Mouse (Mus musculus) liver, embryonic 16.5 days (tissue): ENCODE results near the gene Atp11b. TPM values are rescaled to one million over a fixed set of nuclear protein-coding genes. Genes with fewer than 3 reads are reported as not detected.

Experiments
- ATAC-seq: fragments of 200-750 bp; cut with Nextera tagmentation; 2 replicates; pipeline ENCODE4 v1.8.0; 2017; ENCODE audit warnings: low read depth, mild to moderate bottlenecking, moderate number of reproducible peaks, moderate library complexity
- H3K27ac ChIP-seq: fragments of 300-500 bp; sonication (generic); 2 replicates; pipeline ENCODE4 v1.5.1; 2014; ENCODE audit warnings: mild to moderate bottlenecking, low read length
- H3K27me3 ChIP-seq: fragments of 300-500 bp; sonication (generic); 2 replicates; pipeline ENCODE4 v1.6.1; 2014; ENCODE audit warnings: low read depth, low read length, mixed read lengths; ENCODE audit not compliant: control insufficient read depth, insufficient read depth
- H3K36me3 ChIP-seq: fragments of 300-500 bp; sonication (generic); 2 replicates; pipeline ENCODE4 v1.6.1; 2014; ENCODE audit warnings: mild to moderate bottlenecking; ENCODE audit not compliant: control insufficient read depth, insufficient read depth
- H3K4me1 ChIP-seq: fragments of 300-500 bp; sonication (generic); 2 replicates; pipeline ENCODE4 v1.6.1; 2014; ENCODE audit warnings: low read depth, low read length, mixed read lengths; ENCODE audit not compliant: control insufficient read depth
- H3K4me2 ChIP-seq: fragments of 300-500 bp; sonication (generic); 2 replicates; pipeline ENCODE4 v1.6.1; 2014; ENCODE audit warnings: low read depth, low read length, mixed read lengths
- H3K4me3 ChIP-seq: fragments of 300-500 bp; sonication (generic); 2 replicates; pipeline ENCODE4 v1.5.1; 2014; ENCODE audit warnings: low read depth, mild to moderate bottlenecking, low read length
- H3K9ac ChIP-seq: fragments of 300-500 bp; sonication (generic); 2 replicates; pipeline ENCODE4 v1.6.1; 2014; ENCODE audit warnings: low read depth, low read length
- H3K9me3 ChIP-seq: fragments of 300-500 bp; sonication (generic); replicated peaks from 2 replicates; pipeline ENCODE4 v1.6.1; 2016; ENCODE audit warnings: low read length; ENCODE audit not compliant: control insufficient read depth
- WGBS: fragments of 180-500 bp; shearing (Covaris S2); extraction: QIAGEN DNeasy Blood & Tissue Kit; methylation state at CpG from one replicate; pipeline ENCODE4 v1.1.7; 2014; ENCODE audit not compliant: insufficient replicate concordance; 5-methylcytosine and 5-hydroxymethylcytosine counted together
- polyA plus RNA-seq: library from polyadenylated mRNA; unstranded; fragments of >200 nt; fragmentation: Nextera tagmentation; extraction: Ambion mirVana; gene quantifications from 2 replicates; pipeline ENCODE4 v1.2.1, GENCODE M21; 2015

Atp11b gene
- polyA plus RNA-seq = 13.4 and 16.0 TPM in 2 replicates

GRCm38 (mm10) chr3:35753825-35754767 lies at the start of gene Atp11b:
Gene Atp11b (plus strand): TSS chr3:35754106.
- peak within 1 kb of the TSS; percentile 89 for H3K4me2 ChIP-seq
- WGBS = under 1% methylated on average over 89 of the region's 114 CpGs

GRCm38 (mm10) chr3:35704328-35704613 lies 49.6 kb upstream of the Atp11b start:
- H3K4me3 ChIP-seq = no peak overlapping the region
- H3K27ac ChIP-seq = no peak overlapping the region

More at GRCm38 (mm10) chr3:35753825-35754767, at the start of gene Atp11b:
- ATAC-seq = peak; percentile 95
- Histone ChIP-seq H3K9ac (peak within 1 kb of the TSS; percentile 96), H3K4me1 (peaks cover 14% of the 10 kb centered on the region), H3K4me3 (peak within 1 kb of the TSS; percentile 93), H3K9me3 (no peaks in the 10 kb centered on the region), H3K36me3 (no peaks in the 10 kb centered on the region), H3K27ac (peak within 1 kb of the TSS; percentile 94), H3K27me3 (no peaks in the 10 kb centered on the region)

GRCm38 (mm10) chr3:35719531-35720205 lies 34.2 kb upstream of the Atp11b start:
- no peak for ATAC-seq
- H3K36me3 ChIP-seq = no peaks in the 10 kb centered on the region
- no peak overlapping the region for H3K4me2 ChIP-seq
- 42% methylated on average over 8 of the region's 8 CpGs for WGBS
- no peak overlapping the region for H3K9ac ChIP-seq
- H3K27ac ChIP-seq = no peak overlapping the region
- H3K4me3 ChIP-seq = no peak overlapping the region
- H3K4me1 ChIP-seq = no peaks in the 10 kb centered on the region; the same call in 1 of the 2 replicates
- no peaks in the 10 kb centered on the region for H3K27me3 ChIP-seq
- H3K9me3 ChIP-seq = no peaks in the 10 kb centered on the region

More at GRCm38 (mm10) chr3:35704328-35704613, 49.6 kb upstream of the Atp11b start:
- Histone ChIP-seq H3K27me3 (no peaks in the 10 kb centered on the region), H3K4me1 (no peaks in the 10 kb centered on the region), H3K9ac (no peak overlapping the region), H3K36me3 (no peaks in the 10 kb centered on the region), H3K9me3 (no peaks in the 10 kb centered on the region), H3K4me2 (no peak overlapping the region)
- WGBS = 53% methylated on average over 4 of the region's 4 CpGs
- ATAC-seq = no peak

GRCm38 (mm10) chr3:35720801-35721200 lies 33.1 kb upstream of the Atp11b start:
- H3K9me3 ChIP-seq = no peaks in the 10 kb centered on the region
- no peak for ATAC-seq

GRCm38 (mm10) chr3:35721818-35722446 lies 32.0 kb upstream of the Atp11b start:
- H3K9ac ChIP-seq = no peak overlapping the region
- no peaks in the 10 kb centered on the region for H3K36me3 ChIP-seq
- H3K4me2 ChIP-seq = no peak overlapping the region
- H3K4me1 ChIP-seq = no peaks in the 10 kb centered on the region; the same call in 1 of the 2 replicates
- WGBS = 63% methylated on average over 4 of the region's 4 CpGs
- H3K4me3 ChIP-seq = no peak overlapping the region
- no peak overlapping the region for H3K27ac ChIP-seq
- no peak for ATAC-seq
- no peaks in the 10 kb centered on the region for H3K9me3 ChIP-seq
- no peaks in the 10 kb centered on the region for H3K27me3 ChIP-seq

More at GRCm38 (mm10) chr3:35720801-35721200, 33.1 kb upstream of the Atp11b start:
- Histone ChIP-seq H3K36me3 (no peaks in the 10 kb centered on the region), H3K4me1 (no peaks in the 10 kb centered on the region; the same call in 1 of the 2 replicates), H3K4me2 (no peak overlapping the region), H3K27me3 (no peaks in the 10 kb centered on the region), H3K27ac (no peak overlapping the region), H3K9ac (no peak overlapping the region), H3K4me3 (no peak overlapping the region)
- WGBS = 14% methylated on average over 3 of the region's 3 CpGs

GRCm38 (mm10) chr3:35722811-35723210 lies 31.1 kb upstream of the Atp11b start:
- H3K36me3 ChIP-seq = no peaks in the 10 kb centered on the region
- ATAC-seq = no peak
- 78% methylated on average over 7 of the region's 7 CpGs for WGBS
- H3K27ac ChIP-seq = no peak overlapping the region
- no peaks in the 10 kb centered on the region for H3K9me3 ChIP-seq
- no peaks in the 10 kb centered on the region for H3K27me3 ChIP-seq
- no peaks in the 10 kb centered on the region; the same call in 1 of the 2 replicates for H3K4me1 ChIP-seq
- no peak overlapping the region for H3K4me3 ChIP-seq
- H3K4me2 ChIP-seq = no peak overlapping the region
- no peak overlapping the region for H3K9ac ChIP-seq

- H3K27me3 ChIP-seq = no peaks in the 10 kb centered on the region
- 47% methylated on average over 9 of the region's 9 CpGs for WGBS
- no peak overlapping the region for H3K4me2 ChIP-seq
- no peak overlapping the region for H3K27ac ChIP-seq
- H3K9me3 ChIP-seq = no peaks in the 10 kb centered on the region
- H3K36me3 ChIP-seq = no peaks in the 10 kb centered on the region
- no peak overlapping the region for H3K4me3 ChIP-seq
- no peak for ATAC-seq
- H3K9ac ChIP-seq = no peak overlapping the region
- no peaks in the 10 kb centered on the region; the same call in 1 of the 2 replicates for H3K4me1 ChIP-seq
Measured at GRCm38 (mm10) chr3:35723586-35724322, 30.2 kb upstream of the Atp11b start.

- WGBS = 61% methylated on average over 7 of the region's 7 CpGs
- Histone ChIP-seq H3K36me3 (no peaks in the 10 kb centered on the region), H3K9ac (no peak overlapping the region), H3K27ac (no peak overlapping the region), H3K4me2 (no peak overlapping the region), H3K9me3 (no peaks in the 10 kb centered on the region), H3K4me1 (no peaks in the 10 kb centered on the region; the same call in 1 of the 2 replicates), H3K27me3 (no peaks in the 10 kb centered on the region), H3K4me3 (no peak overlapping the region)
- ATAC-seq = no peak
Measured at GRCm38 (mm10) chr3:35725096-35725495, 28.8 kb upstream of the Atp11b start.
